Mouse (Mus musculus) heart, embryonic 11.5 days (tissue): ENCODE data around the gene Tmem269. TPM values are rescaled to one million over a fixed set of nuclear protein-coding genes. Genes with fewer than 3 reads are reported as not detected.

ENCODE experiments used
- ATAC-seq: fragments of 200-750 bp; cut with Nextera tagmentation; replicated peaks from 2 replicates; pipeline ENCODE4 v1.8.0; 2017; ENCODE audit warnings: moderate library complexity; ENCODE audit not compliant: insufficient number of reproducible peaks, low FRiP score, low TSS enrichment
- H3K27ac ChIP-seq: fragments of 300-500 bp; sonication (generic); 2 replicates; pipeline ENCODE4 v1.5.1; 2014; ENCODE audit warnings: mild to moderate bottlenecking, low read depth, low read length
- H3K27me3 ChIP-seq: fragments of 300-500 bp; sonication (generic); 2 replicates; pipeline ENCODE4 v1.6.1; 2014; ENCODE audit warnings: mild to moderate bottlenecking, low read length, mixed read lengths; ENCODE audit not compliant: control insufficient read depth, insufficient read depth
- H3K36me3 ChIP-seq: fragments of 300-500 bp; sonication (generic); 2 replicates; pipeline ENCODE4 v1.6.1; 2014; ENCODE audit warnings: mild to moderate bottlenecking, low read length, moderate library complexity, mixed read lengths; ENCODE audit not compliant: control insufficient read depth, insufficient read depth
- H3K4me1 ChIP-seq: fragments of 300-500 bp; sonication (generic); 2 replicates; pipeline ENCODE4 v1.6.1; 2014; ENCODE audit warnings: low read length; ENCODE audit not compliant: control insufficient read depth, insufficient read depth
- H3K4me2 ChIP-seq: fragments of 300-500 bp; sonication (generic); 2 replicates; pipeline ENCODE4 v1.6.1; 2014; ENCODE audit warnings: mild to moderate bottlenecking, moderate library complexity
- H3K4me3 ChIP-seq: fragments of 300-500 bp; sonication (generic); 2 replicates; pipeline ENCODE4 v1.5.1; 2014; ENCODE audit warnings: low read depth, low read length
- H3K9ac ChIP-seq: fragments of 300-500 bp; sonication (generic); 2 replicates; pipeline ENCODE4 v1.6.1; 2014; ENCODE audit warnings: mild to moderate bottlenecking, low read depth, low read length, moderate library complexity
- H3K9me3 ChIP-seq: fragments of 300-500 bp; sonication (generic); replicated peaks from 2 replicates; pipeline ENCODE4 v1.6.1; 2016; ENCODE audit warnings: low read length; ENCODE audit not compliant: control insufficient read depth
- WGBS: fragments of 180-500 bp; shearing (Covaris S2); extraction: QIAGEN DNeasy Blood & Tissue Kit; methylation state at CpG from one replicate; pipeline ENCODE4 v1.1.7; 2014; ENCODE audit not compliant: insufficient replicate concordance; 5-methylcytosine and 5-hydroxymethylcytosine counted together
- polyA plus RNA-seq: library from polyadenylated mRNA; unstranded; fragments of >200 nt; fragmentation: Nextera tagmentation; extraction: Ambion mirVana; gene quantifications from 2 replicates; pipeline ENCODE4 v1.2.1, GENCODE M21; 2014

Tmem269 gene
- polyA plus RNA-seq, 1 experiment from 2014 or later: not detected

- peaks cover 17% of the 10 kb centered on the region for H3K4me1 ChIP-seq
- peak within 1 kb of the TSS; percentile 93 for H3K9ac ChIP-seq
- peak; percentile 92 for ATAC-seq
- H3K36me3 ChIP-seq: no peaks in the 10 kb centered on the region
- H3K27me3 ChIP-seq: no peaks in the 10 kb centered on the region
- peak within 1 kb of the TSS; percentile 64; the same call in 1 of the 2 replicates for H3K27ac ChIP-seq
- H3K4me3 ChIP-seq: peak within 1 kb of the TSS; percentile 63
- no peaks in the 10 kb centered on the region for H3K9me3 ChIP-seq
- WGBS: under 1% methylated on average over 38 of the region's 47 CpGs
- H3K4me2 ChIP-seq: peak within 1 kb of the TSS; percentile 81
Measured at GRCm38 (mm10) chr4:119194909-119195581, 23.0 kb downstream of the Tmem269 start, which contains the start of gene Svbp. Svbp (plus strand) TSS chr4:119195306.

DNA sequence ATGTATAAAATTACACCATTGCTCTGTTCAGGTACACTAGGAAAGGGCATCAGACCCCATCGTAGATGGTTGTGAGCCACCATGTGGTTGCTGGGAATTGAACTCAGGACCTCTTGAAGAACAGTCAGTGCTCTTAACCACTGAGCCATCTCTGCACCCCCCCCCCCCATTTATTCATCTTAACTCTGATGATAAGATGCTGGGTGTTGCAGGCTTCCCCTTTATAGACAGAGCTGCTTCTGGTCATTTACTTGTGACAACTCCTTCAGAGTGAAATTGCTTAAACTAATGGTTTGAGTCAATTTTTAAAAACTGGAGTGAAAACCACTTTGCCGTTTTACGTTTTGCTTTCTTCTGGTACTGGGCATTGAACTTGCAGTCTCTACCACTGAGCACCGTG, 25.3 kb downstream of the Tmem269 start:
- no peak for ATAC-seq
- Histone ChIP-seq H3K9me3 (no peaks in the 10 kb centered on the region), H3K9ac (no peak overlapping the region), H3K4me2 (no peak overlapping the region), H3K4me1 (peaks cover 8% of the 10 kb centered on the region; the same call in 1 of the 2 replicates), H3K4me3 (no peak overlapping the region), H3K27ac (no peak overlapping the region), H3K27me3 (no peaks in the 10 kb centered on the region), H3K36me3 (no peaks in the 10 kb centered on the region)
- 82% methylated on average over 4 of the region's 4 CpGs for WGBS

GRCm38 (mm10) chr4:119191273-119191672, 26.7 kb downstream of the Tmem269 start:
- H3K27ac ChIP-seq: peak overlapping the region; percentile 78
- no peaks in the 10 kb centered on the region for H3K27me3 ChIP-seq
- H3K36me3 ChIP-seq: no peaks in the 10 kb centered on the region
- H3K9ac ChIP-seq: no peak overlapping the region
- no peaks in the 10 kb centered on the region for H3K9me3 ChIP-seq
- 73% methylated on average over 3 of the region's 3 CpGs for WGBS
- H3K4me1 ChIP-seq: peaks cover 6% of the 10 kb centered on the region; the same call in 1 of the 2 replicates
- H3K4me2 ChIP-seq: peak overlapping the region; percentile 34
- ATAC-seq: no peak
- no peak overlapping the region for H3K4me3 ChIP-seq

DNA sequence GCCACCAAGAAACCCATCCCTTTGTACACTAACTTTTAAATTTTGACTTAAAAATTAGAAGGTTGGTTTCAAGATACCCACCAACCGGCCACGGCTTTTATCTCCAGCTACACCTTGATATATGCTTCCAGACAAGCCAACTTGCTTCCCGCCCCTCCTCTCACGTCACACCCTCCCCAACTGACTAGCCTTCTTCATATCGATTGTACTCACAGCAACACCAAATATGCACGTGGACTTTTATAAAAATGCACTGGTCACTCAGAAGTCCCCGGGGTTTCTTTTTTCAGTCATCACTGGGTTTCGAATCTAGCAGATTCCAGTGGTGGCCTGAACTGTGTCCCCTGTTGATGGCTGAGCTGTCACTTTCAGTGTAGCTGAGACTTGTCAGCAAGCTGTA, 27.4 kb downstream of the Tmem269 start:
- H3K4me3 ChIP-seq: no peak overlapping the region
- H3K9ac ChIP-seq: no peak overlapping the region
- H3K9me3 ChIP-seq: no peaks in the 10 kb centered on the region
- no peaks in the 10 kb centered on the region for H3K36me3 ChIP-seq
- H3K4me1 ChIP-seq: no peaks in the 10 kb centered on the region; the same call in 1 of the 2 replicates
- peak; percentile 44; the same call in 1 of the 2 replicates for ATAC-seq
- peak overlapping the region; percentile 38 for H3K4me2 ChIP-seq
- H3K27ac ChIP-seq: peak overlapping the region; percentile 78
- WGBS: 66% methylated on average over 8 of the region's 8 CpGs
- no peaks in the 10 kb centered on the region for H3K27me3 ChIP-seq

DNA sequence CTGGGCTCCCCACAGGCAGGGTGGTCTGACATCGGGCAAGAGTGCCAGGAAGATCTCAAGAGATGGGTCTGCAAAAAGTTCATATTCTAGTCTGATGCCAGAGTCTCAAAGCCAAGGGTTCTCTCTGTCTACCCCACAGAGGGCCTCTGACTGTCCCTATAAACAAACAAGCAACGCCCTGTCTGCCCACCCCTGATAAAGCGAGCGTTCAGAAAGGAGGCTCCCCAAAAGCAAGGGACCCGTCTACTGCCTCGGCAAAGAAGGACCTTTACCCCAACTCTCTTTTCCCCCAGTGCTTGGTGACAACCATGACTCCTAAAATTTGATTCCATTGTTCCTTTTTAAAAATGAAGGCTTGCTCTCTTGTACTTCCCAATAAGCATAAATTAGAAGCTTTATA, 28.2 kb downstream of the Tmem269 start, which contains the start of gene Ermap:
Gene Ermap (minus strand): TSS at position 148 of the 400 bp plus-strand sequence.
- ATAC-seq: peak; percentile 85
- 58% methylated on average over 6 of the region's 6 CpGs for WGBS
- H3K9ac ChIP-seq: peak within 1 kb of the TSS; percentile 61; the same call in 1 of the 2 replicates
- no peaks in the 10 kb centered on the region for H3K9me3 ChIP-seq
- H3K4me2 ChIP-seq: peak within 1 kb of the TSS; percentile 38
- H3K4me3 ChIP-seq: peak within 1 kb of the TSS; percentile 35
- H3K27me3 ChIP-seq: no peaks in the 10 kb centered on the region
- no peaks in the 10 kb centered on the region for H3K36me3 ChIP-seq
- peak within 1 kb of the TSS; percentile 78 for H3K27ac ChIP-seq
- H3K4me1 ChIP-seq: no peaks in the 10 kb centered on the region; the same call in 1 of the 2 replicates

DNA sequence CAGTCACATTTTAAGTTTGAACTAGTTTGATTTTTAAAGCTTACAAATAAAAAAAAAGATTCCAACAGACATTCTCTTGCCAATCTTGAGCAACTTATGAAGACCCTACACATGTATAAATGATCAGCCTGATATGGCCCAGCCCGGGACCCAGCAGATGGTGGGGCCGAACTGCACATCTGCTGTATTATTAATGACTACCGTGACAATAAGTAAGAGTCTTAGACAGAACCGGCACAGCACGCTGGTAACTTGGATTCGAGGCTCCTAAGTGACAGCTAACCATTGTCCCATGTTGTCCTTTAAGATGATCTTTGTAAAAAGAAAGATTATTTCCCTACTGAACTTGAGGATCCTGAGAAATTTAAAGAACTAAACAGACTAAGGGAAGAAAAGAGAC, 28.6 kb downstream of the Tmem269 start:
- no peaks in the 10 kb centered on the region; the same call in 1 of the 2 replicates for H3K4me1 ChIP-seq
- H3K4me2 ChIP-seq: no peak overlapping the region
- H3K9ac ChIP-seq: peak overlapping the region; percentile 54; the same call in 1 of the 2 replicates
- WGBS: 75% methylated on average over 6 of the region's 6 CpGs
- H3K36me3 ChIP-seq: no peaks in the 10 kb centered on the region
- H3K9me3 ChIP-seq: no peaks in the 10 kb centered on the region
- peak overlapping the region; percentile 34 for H3K4me3 ChIP-seq
- ATAC-seq: no peak
- H3K27ac ChIP-seq: peak overlapping the region; percentile 70; the same call in 1 of the 2 replicates
- H3K27me3 ChIP-seq: no peaks in the 10 kb centered on the region

GRCm38 (mm10) chr4:119188060-119188785, 29.8 kb downstream of the Tmem269 start:
- ATAC-seq: no peak
- 35% methylated on average over 11 of the region's 11 CpGs for WGBS
- H3K9ac ChIP-seq: peak overlapping the region; percentile 61
- peak overlapping the region; percentile 35 for H3K4me3 ChIP-seq
- peak overlapping the region; percentile 51 for H3K4me2 ChIP-seq
- no peaks in the 10 kb centered on the region for H3K9me3 ChIP-seq
- no peaks in the 10 kb centered on the region for H3K36me3 ChIP-seq
- H3K27me3 ChIP-seq: no peaks in the 10 kb centered on the region
- H3K4me1 ChIP-seq: no peaks in the 10 kb centered on the region; the same call in 1 of the 2 replicates
- peak overlapping the region; percentile 46 for H3K27ac ChIP-seq

GRCm38 (mm10) chr4:119185771-119186170, 32.2 kb downstream of the Tmem269 start:
- WGBS: 80% methylated on average over 4 of the region's 4 CpGs
- Histone ChIP-seq H3K27me3 (no peaks in the 10 kb centered on the region), H3K9me3 (no peaks in the 10 kb centered on the region), H3K9ac (no peak overlapping the region), H3K27ac (no peak overlapping the region), H3K4me2 (peak overlapping the region; percentile 1; the same call in 1 of the 2 replicates), H3K4me3 (no peak overlapping the region), H3K4me1 (no peaks in the 10 kb centered on the region; the same call in 1 of the 2 replicates), H3K36me3 (no peaks in the 10 kb centered on the region)
- ATAC-seq: no peak
